Mouse (Mus musculus) Muller cell, postnatal 12 days (primary cell): Measurements from ENCODE around the gene Mllt11.

ENCODE experiments used
- DNase-seq: peaks from one replicate; pipeline ENCODE4 v3.0.0-alpha.2; 2015; ENCODE audit errors: inconsistent ontology term

Gene Mllt11

DNA sequence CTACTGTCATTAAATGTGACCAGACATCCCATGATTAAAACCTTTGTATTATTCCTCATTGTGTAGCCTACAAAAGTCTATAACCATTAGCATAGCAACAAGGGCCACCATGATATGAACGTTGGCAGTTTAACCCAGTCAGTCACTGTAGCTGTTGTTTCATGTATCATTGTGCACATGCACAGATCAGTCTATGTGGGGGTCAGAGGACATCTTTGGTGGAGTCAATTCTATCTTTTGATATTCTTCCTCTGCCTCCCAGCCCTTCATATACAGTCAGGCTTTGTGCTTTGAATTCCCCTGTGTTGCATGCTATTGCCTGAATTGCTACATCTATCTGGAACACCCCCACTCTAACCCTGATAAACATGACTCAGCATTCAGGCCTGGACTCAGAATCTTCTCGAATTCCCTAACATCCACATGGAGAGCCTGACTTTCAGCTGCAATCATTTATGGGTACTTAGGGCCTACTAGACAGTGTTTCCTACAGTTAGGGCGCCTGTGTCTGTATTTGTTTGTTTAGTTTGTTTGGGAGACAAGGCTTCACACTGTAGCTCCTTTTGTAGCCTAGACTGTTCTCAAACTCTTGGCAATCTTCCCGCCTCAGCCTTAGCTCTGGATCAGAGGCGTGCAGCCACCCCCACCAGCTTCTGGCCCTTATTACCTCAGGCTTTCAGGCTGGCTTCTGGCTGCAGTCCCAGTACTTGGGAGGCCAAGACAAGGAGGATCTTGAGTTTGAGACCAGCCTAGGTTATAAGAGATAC is 14.7 kb upstream of the Mllt11 start:
- peak; percentile 18 for DNase-seq

DNA sequence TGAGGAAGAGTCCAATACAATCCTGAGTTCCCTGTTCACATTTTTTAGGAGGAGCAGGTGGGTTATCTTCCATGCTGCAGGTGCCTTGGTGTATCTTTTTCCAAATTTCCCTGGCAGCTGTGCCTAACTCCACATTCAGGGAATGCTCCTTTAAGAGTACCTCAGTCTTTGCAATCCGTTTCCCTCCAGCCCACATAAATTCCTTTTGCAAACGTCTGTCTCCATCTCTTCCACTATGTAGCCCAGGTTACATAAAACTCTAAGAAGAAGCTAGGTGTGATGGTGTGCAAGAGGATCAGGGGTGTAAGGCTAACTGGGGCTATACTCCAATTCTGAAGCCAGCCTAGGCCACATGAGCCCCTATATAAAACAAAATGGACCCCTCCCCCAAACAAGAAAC is 11.1 kb upstream of the Mllt11 start:
- no peak for DNase-seq

DNA sequence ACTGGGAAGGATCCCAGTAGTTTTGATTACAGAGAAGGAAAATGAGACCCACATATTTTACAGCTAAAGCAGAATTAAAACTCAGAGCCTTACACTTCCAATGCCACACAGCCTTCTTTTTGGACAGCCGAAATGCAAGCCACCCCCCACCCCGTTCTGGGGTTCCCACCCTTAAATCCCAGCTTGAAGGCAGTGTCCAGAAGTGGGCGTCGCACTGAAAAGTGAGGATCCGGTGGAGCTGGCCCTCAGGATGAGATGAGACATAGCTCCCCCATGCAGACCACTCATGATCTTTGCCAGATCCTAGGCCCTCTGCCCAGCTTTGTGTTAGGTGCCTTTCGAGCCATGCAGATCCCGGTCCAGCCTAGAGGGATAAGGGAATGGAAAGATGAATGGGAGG is 9.5 kb upstream of the Mllt11 start, which contains the start of gene Gm128:
Gene Gm128, minus strand, starts transcription at position 101 of the 400 bp plus-strand sequence.
- DNase-seq = no peak

DNA sequence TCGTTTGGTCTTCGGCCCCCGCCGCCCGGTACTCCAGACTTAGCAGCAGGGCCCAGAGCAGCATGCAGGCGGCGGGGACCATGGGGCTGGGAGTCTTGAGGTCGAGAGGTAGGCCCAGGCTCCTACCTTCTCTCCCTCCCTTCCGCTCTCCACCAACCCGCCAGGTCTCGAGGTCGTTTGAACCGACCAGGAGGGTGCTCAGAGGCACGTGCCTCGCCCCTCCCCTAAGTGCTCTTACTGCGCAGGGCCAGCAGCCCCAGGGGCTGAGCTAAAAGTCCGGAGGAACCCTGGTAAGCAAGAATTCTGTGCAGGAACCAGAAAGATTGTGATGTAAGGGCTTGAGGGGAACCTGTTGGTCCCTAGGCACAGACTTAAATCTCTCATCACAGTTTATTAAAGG is 8.9 kb upstream of the Mllt11 start:
- DNase-seq = no peak

DNA sequence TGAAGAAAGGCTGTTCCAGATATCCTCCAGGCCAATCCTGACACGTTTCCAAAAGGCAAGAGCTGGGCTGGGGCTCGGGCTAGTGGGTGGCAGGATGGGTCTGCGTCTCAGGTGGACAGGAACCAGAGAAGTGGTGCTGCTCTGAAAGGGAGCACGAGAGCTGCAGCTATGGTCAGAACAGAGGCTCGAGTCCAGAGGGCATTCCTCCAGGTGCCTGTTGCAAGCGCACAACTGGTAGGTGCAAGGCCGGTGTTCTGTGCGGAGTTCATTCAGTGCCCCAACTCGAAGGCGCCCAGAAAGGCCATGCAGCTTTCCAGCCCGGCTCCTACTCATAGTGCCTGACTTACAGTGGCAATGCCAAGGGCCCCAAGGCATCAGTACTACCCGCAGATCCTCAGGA is 8.0 kb upstream of the Mllt11 start:
- no peak for DNase-seq

DNA sequence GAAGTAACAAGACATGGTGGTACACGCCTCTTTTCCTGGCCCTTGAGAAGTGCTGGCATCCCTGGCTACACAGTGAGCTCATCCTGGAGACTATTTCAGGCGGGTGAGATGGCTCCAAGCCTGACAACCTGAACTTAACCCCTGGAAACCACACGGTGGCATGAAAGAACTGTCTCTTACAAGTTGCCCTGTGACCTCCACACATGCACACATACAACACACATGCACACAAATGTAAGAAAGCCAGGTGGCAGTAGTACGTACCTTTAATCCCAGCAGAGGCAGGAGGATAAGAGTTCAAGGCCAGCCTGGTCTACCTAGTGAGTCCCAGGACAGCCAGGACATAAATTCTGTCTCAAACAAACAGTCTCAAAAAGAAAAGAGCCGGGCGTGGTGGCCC is 7.1 kb upstream of the Mllt11 start:
- DNase-seq = no peak

DNA sequence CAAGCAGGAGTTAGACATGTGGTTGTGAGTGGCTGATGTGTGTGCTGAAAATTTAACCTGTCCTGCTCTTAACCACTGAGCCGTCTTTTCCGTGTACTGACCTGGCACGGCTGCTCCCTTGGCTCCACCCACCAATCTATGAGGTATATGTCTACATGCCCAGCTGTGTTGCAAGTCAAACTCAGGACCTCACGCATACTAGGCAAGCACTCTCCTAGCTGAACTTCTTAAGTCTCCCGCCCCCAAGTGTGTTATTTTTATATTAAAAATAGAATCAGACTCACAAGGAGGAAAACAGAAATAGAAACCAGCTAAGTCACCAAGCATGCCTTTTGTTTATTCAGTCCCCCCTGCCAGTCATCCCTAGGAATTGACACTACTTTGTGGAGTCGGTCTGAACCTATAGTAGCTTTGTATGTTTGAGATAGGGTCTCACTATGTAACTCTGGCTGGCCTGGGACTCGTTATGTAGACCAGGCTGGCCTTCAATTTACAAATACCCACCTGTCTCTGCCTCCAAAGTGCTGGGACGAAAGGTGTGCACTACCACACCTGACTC is 5.6 kb upstream of the Mllt11 start:
- DNase-seq = no peak

DNA sequence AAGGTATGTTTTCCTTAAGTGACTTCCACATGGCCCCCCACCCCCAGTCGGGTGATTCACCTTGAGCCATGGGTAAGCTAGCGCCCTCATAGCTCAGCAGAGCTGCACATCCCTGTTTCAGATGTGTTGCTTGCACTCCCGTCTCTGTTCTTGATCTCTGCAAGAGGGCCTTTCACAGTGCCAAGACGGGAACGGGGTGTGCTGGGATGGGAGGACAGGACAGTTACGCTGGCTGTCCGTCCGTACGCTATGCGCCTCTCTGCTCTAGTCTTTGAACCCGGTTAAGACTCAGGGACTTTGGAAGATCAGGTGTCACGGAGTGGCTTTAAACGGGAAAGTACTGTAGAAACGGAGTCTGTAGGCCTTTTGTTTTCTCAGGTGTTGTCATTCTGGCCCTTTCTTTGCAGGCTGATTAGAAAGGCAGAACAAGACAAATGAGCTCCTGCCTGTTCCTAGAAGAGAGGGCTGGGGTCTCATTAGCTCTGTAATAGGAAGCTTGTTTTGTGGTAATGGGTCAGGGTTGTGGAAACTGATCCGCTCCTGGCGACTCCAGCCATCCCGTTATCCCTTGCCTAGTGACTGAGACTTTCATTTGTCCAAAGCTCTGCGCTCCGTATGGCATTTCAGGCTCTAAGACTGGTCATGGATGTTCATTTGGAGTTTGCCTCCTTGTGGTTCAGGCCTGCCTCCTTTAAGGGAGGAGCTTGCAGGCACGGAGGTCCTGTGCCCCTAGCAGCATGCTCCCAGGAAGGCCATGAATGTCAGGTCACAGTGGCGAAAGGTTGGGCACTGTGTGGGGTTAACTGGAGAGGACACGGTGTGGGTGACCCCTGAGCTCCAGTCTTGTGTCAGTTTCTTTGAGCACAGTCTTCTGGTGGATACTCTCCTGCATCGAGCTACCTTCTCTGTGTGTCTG is 3.7 kb upstream of the Mllt11 start:
- DNase-seq = no peak

DNA sequence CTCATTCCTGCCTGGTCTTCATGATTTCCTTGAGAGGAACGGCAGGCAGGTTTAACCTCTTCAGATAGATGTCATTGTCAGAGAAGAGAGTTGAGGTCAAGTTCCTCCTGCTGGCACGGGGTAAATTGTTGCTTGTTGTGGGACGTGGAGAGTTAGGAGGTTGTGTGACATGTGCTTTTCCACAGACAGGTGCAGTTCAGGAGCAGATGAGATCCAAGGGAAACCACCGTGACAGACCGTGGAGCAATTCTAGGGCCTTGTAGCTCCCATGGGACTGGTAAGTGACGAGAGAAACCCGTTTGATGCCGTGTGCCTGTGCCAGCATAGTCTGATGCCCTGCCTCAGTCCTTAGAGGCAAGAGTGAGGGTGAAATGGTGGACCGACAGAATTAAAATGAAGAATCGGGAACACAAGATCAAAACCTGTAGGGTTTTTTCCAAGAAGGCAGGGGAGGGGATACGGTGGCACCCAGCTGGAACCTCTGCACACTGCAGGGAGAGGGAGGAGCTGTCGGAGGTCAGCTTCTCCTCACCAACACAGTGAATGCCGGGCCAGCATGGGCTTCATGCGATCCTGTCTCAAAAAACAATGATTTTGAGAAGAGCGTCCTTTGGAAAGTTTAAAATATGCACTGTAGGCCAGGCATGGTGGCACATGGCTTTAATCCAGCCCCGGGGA is 1.5 kb upstream of the Mllt11 start:
- DNase-seq = no peak

DNA sequence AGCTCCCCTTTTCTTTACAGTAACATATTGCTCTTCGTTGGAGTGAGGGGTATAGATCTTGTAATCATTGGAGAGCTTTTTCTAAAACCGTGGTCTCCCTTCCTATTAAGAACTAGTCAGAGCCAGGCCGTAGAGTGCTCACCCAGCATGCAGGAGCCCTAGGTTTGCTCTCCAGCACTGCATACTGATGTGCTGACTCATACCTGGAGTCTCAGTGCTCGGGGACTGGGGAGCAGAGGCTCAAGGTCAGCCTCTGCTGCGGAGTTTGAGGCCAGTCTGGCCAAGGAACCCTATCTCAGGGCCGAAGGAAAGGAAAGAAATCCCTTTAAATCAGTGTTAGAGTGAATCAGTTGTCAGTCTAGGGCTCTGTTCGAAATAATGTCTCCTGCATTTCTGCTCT is 800 bp upstream of the Mllt11 start:
- DNase-seq = peak; percentile 54

DNA sequence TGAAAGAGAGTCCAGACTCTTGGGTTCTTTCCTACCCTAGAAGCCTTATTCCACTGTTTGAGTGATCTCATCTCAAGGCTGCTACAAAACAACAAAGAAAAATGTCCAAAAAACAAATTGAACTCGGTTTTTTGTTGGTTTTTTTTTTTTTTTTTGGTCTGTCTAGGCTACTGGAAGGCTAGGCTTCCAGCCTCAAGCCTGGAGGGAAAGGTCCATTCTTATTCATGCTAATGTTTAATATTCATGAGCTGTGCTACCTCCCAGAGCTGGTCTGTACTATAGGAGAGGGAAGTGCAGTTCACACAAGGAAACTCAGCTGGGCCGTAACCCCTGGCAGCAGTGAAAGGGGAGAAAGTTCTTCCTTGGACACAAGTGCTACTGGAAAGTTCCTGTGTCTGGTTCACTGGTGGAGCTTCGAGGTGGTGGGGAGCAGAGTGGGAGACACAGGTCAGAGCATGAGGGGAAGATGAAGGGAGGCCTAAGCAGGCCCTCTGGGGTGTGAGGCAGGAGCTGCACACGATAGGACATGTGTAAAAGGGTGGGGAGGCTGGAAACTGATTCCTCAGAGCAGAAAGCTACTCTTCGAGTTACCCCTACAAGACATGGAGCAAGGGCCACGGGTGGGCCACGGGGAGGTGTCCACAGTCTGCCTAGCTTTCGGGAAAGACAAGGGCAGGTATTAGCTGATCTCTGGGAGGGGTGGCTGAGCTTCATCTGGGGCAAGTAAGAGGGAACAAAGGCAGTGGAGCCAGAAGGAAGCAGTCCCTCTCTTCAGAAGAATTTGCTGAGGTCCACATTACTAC is 1.3 kb downstream of the Mllt11 start:
- DNase-seq = no peak

DNA sequence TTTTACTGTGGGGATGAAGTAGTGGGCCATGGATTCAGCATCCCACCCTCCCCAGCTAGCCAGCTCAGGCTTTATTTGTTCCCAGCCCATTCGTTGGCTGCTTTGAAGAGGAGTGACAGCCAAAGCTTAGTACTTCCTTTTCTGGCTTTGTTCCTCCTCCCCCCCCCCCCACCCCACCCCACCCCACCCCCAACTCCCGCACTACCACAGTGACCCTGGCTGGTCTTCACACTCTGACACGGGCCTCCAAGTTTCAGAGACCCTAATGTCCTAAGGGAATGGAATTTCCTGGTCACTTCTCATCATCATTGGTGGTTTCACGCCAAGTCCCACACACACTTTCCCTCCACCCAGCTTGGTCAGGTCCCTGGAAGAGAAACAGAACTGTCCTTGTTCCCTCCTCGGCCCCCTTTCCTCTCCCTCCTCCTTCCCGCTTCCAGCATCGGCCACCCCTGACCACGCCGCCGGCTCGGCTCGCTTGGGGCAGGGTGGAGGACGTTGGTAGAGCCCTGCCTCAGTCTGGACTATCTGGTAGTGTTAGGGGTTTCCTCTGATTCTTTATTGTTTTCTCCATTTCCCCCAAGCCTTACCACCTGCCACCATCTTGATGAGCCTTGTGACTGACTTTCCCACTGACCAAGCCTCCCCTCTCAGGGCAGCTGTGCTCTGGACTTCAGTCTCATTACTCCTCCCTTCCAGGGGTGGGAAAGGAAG is 2.0 kb downstream of the Mllt11 start:
- peak; percentile 87 for DNase-seq

DNA sequence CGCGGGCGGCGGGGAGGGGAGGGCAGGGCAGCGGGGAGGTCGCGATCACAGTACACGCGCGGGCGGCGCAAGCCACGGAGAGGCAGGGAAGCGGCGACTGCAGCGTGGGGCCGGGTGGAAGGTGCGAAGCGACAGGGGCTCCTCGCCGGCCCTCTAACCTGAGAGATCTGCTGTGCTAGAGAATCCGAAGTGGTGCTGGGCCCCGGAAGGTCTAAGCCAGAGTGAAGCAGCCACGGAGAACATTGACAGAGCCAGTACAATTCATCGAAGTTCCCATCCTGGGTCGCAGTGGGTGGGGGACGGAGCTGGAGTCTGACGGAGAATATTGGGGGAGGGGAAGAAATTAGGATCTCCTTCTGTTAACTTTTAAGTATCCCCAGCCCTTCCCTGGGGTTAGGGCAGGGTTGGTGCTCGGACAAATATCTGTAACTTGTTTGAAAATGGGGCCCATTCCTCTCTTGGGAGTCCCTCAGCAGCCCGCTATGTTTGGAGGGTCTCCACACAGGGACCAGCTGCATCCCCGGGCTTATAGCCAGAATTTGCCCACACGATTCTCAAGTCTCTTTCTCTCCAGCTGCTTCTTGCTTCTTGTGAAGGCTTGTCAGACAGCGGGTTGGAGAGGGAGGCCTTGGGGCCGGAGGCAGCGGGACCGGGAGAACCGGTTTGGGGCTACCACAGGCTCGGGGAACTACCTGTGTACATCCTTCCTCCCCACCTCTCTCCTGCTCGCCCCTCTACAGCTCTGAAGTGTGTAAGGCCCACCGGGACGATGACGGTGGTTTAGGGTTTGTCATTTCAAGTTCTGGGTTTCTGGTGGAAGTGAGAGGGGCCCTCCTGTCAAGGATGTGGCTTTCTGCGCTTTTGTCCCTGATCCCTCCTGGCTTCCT is 2.8 kb downstream of the Mllt11 start:
- peak; percentile 42 for DNase-seq

DNA sequence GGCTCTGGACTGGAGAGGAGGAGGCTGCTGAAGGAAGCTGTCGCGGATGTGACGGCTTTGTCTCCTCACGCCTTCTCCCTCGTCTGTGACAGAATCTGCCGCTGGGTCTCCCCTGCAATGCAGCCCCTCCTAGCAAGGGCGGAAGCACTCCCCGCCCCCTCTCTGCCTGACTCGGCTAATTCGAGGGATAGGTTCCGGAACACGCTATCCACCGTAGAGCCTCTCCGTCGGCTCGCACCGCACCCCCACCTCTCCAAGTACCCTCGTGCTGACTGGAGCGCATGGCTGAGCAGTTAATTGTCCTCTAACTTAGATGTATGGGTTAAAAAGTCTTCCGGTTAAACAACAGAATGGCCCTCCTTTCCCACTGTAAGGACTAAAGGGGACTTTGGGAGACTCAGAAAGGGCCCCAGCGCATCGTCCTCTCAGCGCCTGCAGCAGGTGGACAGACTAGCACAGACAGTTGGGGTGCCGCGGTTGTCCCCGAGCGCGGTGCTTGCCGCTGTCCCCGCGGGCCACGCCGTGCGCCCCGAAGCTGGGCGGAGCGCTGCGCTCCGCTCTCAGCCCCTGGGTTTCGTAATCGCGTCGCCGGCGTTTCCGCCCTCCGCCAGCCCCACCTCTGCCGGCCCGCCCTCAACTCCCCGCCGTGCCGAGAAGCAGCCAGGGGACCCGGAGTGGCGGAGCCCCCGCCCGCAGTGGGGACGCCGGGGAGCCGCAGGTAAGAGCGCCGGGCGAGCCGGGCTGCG is 3.6 kb downstream of the Mllt11 start, which contains the start of gene Cdc42se1:
Gene Cdc42se1, plus strand, starts transcription at position 585 of the 746 bp plus-strand sequence.
- peak; percentile 88 for DNase-seq

DNA sequence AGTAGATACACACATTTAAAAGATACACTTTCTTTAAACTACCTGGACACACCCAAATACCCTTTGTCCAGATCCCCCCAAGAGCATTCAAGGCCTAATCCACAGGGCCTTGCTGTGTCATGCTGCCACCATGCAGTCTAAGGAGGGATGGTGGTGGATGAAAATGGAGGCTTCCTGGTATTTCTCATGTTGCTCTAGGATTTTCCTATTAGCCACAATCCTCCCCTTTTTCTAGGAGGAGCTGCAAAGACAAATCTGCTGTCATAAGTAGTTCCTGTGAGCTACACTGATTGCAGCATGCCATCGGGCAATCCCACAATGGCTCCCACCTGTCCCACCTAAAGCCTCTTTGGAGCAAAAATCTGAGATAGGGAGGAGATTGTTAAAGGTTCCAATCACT is 4.8 kb downstream of the Mllt11 start:
- DNase-seq = peak; percentile 26

DNA sequence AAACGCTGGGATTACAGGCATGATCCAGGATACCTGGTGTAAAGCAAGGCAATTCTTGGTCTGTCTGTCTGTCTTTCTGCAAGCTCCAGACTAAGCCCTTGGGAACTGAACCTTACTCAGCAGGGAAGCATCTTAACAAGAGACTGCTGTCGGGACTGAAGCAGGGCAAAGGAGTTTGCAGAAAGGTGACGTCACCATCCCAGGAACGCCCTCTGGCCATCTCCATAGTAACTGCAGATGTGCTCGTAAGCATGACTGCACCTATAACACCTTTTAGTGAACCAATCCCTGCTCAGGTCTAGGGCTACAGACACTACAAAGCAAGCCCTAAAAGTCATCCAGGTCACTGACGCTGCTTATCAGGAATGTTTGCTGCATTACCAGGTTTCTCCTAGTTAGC is 7.7 kb downstream of the Mllt11 start:
- DNase-seq = peak; percentile 29

DNA sequence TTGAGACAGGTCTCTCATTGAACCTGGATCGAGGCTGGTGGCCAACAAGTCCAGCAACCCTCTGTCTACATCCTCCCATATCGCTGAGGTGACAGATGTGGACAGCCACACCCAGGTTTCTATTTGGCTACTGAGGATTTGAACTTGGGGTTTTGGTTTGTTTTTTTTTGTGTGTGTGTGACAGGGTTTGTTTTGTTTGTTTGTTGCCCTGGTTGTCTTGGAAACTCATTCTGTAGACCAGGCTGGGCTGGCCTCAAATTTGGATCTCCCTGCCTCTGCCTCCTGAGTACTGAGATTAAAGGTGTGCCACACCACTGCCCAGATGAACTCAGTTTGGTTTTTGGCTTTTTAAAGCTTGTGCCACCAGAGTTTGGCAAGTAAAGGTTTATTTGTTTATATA is 8.9 kb downstream of the Mllt11 start:
- DNase-seq = no peak

DNA sequence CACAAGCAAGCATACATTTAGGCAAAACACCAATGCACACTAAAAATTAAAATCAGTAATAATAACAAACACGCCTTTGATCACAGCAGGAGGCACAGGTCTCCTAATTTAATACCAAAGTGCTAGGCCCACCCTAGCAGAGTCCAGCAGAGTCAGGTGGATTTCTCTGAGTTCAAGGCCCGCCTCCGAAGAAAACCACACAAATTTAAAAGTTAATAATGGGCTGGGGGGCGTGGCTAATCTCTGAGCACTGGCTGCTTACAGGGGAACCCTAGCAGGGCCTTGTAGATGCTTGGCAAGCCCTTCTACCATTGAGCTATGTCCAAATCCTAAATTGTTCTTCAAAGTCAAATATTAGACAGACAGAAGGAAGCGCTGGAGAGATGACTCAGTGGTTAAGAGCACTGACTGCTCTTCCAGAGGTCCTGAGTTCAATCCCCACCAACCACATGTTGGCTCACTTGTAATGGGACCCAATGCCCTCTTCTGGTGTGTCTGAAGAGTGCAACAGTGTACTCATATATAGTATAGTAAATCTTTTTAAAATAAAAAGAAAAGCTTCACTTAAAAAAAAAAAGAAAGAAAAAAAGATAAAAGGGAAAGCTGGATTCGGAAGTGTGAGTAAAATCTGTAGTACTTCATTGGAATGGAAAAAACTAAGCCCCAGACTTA is 13.4 kb downstream of the Mllt11 start:
- no peak for DNase-seq
